Mouse (Mus musculus): Measurements from ENCODE around the gene H2-M5.
"Not testable (repeated sequence)": the region's sequence is repeated elsewhere in the genome, so short reads cannot be mapped to it uniquely, and the experiment has no call there.

DNA sequence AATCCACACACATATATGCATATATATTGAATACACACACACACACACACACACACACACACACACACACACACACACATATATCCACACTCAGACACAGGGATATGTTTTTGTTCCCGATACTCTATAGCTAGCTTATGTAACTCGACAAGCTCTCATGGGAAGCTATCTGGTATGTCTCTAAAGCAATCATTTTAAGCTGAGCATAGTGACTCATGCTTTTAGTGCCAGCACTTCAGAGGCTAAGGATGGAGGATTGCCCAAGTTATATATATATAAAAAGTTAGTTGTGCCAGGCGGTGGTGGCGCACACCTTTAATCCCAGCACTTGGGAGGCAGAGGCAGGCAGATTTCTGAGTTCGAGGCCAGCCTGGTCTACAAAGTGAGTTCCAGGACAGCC, 29.9 kb upstream of the H2-M5 start:
- TF ChIP-seq POLR2A (IDR thresholded peaks at IDR 0.05; ENCODE audit: control insufficient read depth, extremely low read depth, insufficient read depth, low read length, poor library complexity); CTCF (IDR thresholded peaks at IDR 0.05; ENCODE audit: borderline replicate concordance, control insufficient read depth, extremely low read depth, insufficient read depth, low read length, poor library complexity): not testable (repeated sequence)

All from thymus, adult 2 months (tissue).